Mouse (Mus musculus) kidney, adult 2 months (tissue): ENCODE results near the gene Rnase2a.

Source experiments
- CTCF ChIP-seq: fragments of 200-500 bp; conservative IDR thresholded peaks from 2 replicates; pipeline ENCODE4 v1.5.1; 2011; ENCODE audit warnings: low read depth, mild to moderate bottlenecking, control low read depth, low read length, moderate library complexity, mixed read lengths; ENCODE audit not compliant: insufficient read depth, insufficient read length
- POLR2A ChIP-seq: fragments of 200-500 bp; IDR thresholded peaks from one replicate; pipeline ENCODE4 v1.6.1; 2011; ENCODE audit warnings: low read depth, low read length, control low read depth

DNA sequence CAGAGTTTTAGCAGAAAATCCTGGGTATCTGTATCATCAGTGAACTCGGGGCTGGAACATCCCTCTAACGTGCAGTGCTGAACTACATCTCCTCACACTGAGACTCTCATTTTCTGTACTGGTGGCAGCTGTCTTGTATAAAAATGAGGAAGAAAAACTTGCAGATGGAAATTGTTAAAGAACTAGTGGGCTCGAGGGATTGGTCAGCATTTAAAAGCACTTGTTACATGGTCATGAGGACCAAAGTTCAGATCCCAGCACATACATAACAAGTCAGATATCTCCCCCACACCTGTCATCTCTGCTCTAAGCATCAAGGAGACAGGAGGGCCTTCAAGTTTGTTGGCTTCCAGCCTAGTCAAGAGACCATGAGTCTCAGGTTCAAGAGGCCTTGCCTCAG lies 5.6 kb downstream of the Rnase2a start:
- TF ChIP-seq CTCF: no peak
- TF ChIP-seq POLR2A: no peak
